Mouse (Mus musculus) embryonic facial prominence, embryonic 14.5 days (tissue): ENCODE results near the gene Men1. TPM values are rescaled to one million over a fixed set of nuclear protein-coding genes. Genes with fewer than 3 reads are reported as not detected.
A peak's percentile ranks its signal among the peaks of the same experiment; 100 is the strongest.

Source experiments
- ATAC-seq: fragments of 200-750 bp; cut with Nextera tagmentation; 2 replicates; pipeline ENCODE4 v1.8.0; 2017; ENCODE audit warnings: low read depth, moderate number of reproducible peaks, moderate TSS enrichment
- DNase-seq: peaks from one replicate; pipeline ENCODE4 v3.0.0-alpha.2; 2015; ENCODE audit warnings: low spot score
- H3K27ac ChIP-seq: fragments of 300-500 bp; sonication (generic); replicated peaks from 2 replicates; pipeline ENCODE4 v1.5.1; 2014; ENCODE audit warnings: low read depth, mild to moderate bottlenecking, low read length, moderate library complexity
- H3K27me3 ChIP-seq: fragments of 300-500 bp; sonication (generic); replicated peaks from 2 replicates; pipeline ENCODE4 v1.6.1; 2014; ENCODE audit warnings: low read length; ENCODE audit not compliant: control insufficient read depth, insufficient read depth
- H3K36me3 ChIP-seq: fragments of 300-500 bp; sonication (generic); 2 replicates; pipeline ENCODE4 v1.6.1; 2014; ENCODE audit warnings: low read length, mixed read lengths; ENCODE audit not compliant: control insufficient read depth, insufficient read depth
- H3K4me1 ChIP-seq: fragments of 300-500 bp; sonication (generic); 2 replicates; pipeline ENCODE4 v1.6.1; 2014; ENCODE audit warnings: antibody characterized with exemption, low read length; ENCODE audit not compliant: control insufficient read depth, insufficient read depth
- H3K4me2 ChIP-seq: fragments of 300-500 bp; sonication (generic); 2 replicates; pipeline ENCODE4 v1.6.1; 2014; ENCODE audit warnings: low read depth, mild to moderate bottlenecking, low read length, moderate library complexity, mixed read lengths
- H3K4me3 ChIP-seq: fragments of 300-500 bp; sonication (generic); 2 replicates; pipeline ENCODE4 v1.5.1; 2014; ENCODE audit warnings: low read depth, mild to moderate bottlenecking, low read length
- H3K9ac ChIP-seq: fragments of 300-500 bp; sonication (generic); 2 replicates; pipeline ENCODE4 v1.6.1; 2014; ENCODE audit warnings: low read depth, mild to moderate bottlenecking, low read length, moderate library complexity, mixed read lengths
- H3K9me3 ChIP-seq: fragments of 300-500 bp; sonication (generic); 2 replicates; pipeline ENCODE4 v1.6.1; 2016; ENCODE audit warnings: low read length; ENCODE audit not compliant: control insufficient read depth
- WGBS: fragments of 180-500 bp; shearing (Covaris S2); extraction: QIAGEN DNeasy Blood & Tissue Kit; methylation state at CpG from one replicate; pipeline ENCODE4 v1.1.7; 2014; 5-methylcytosine and 5-hydroxymethylcytosine counted together
- polyA plus RNA-seq: library from polyadenylated mRNA; unstranded; fragments of >200 nt; fragmentation: Nextera tagmentation; extraction: Ambion mirVana; gene quantifications from 2 replicates; pipeline ENCODE4 v1.2.1, GENCODE M21; 2014

Men1 gene
- polyA plus RNA-seq, 1 experiment from 2014 or later, result 54.2 TPM

GRCm38 (mm10) chr19:6291117-6291781 is 43.5 kb upstream of the Men1 start:
- no peaks in the 10 kb centered on the region for H3K27me3 ChIP-seq
- no peak overlapping the region for H3K9ac ChIP-seq
- peaks cover 62% of the 10 kb centered on the region for H3K36me3 ChIP-seq
- DNase-seq, result no peak
- ATAC-seq, result no peak
- 64% methylated on average over 6 of the region's 10 CpGs for WGBS
- peak overlapping the region; percentile 39; the same call in 1 of the 2 replicates for H3K27ac ChIP-seq
- H3K4me2 ChIP-seq, result no peak overlapping the region
- H3K9me3 ChIP-seq, result no peaks in the 10 kb centered on the region
- no peaks in the 10 kb centered on the region for H3K4me1 ChIP-seq
- H3K4me3 ChIP-seq, result no peak overlapping the region

- Histone ChIP-seq H3K27ac (no peak overlapping the region), H3K4me2 (no peak overlapping the region), H3K4me3 (no peak overlapping the region), H3K9me3 (no peaks in the 10 kb centered on the region), H3K4me1 (no peaks in the 10 kb centered on the region), H3K27me3 (no peaks in the 10 kb centered on the region), H3K9ac (no peak overlapping the region), H3K36me3 (peaks cover 69% of the 10 kb centered on the region)
- no peak for DNase-seq
- ATAC-seq, result no peak
- WGBS, result 82% methylated on average over 5 of the region's 5 CpGs
Measured at GRCm38 (mm10) chr19:6292262-6292661, 42.5 kb upstream of the Men1 start.

- Histone ChIP-seq H3K36me3 (peaks cover 83% of the 10 kb centered on the region), H3K4me3 (no peak overlapping the region), H3K9me3 (no peaks in the 10 kb centered on the region), H3K27me3 (no peaks in the 10 kb centered on the region), H3K27ac (no peak overlapping the region), H3K4me2 (no peak overlapping the region), H3K4me1 (no peaks in the 10 kb centered on the region), H3K9ac (no peak overlapping the region)
- WGBS, result 91% methylated on average over 17 of the region's 17 CpGs
- DNase-seq (no peak), ATAC-seq (no peak)
Measured at GRCm38 (mm10) chr19:6294301-6294700, 40.5 kb upstream of the Men1 start.

DNA sequence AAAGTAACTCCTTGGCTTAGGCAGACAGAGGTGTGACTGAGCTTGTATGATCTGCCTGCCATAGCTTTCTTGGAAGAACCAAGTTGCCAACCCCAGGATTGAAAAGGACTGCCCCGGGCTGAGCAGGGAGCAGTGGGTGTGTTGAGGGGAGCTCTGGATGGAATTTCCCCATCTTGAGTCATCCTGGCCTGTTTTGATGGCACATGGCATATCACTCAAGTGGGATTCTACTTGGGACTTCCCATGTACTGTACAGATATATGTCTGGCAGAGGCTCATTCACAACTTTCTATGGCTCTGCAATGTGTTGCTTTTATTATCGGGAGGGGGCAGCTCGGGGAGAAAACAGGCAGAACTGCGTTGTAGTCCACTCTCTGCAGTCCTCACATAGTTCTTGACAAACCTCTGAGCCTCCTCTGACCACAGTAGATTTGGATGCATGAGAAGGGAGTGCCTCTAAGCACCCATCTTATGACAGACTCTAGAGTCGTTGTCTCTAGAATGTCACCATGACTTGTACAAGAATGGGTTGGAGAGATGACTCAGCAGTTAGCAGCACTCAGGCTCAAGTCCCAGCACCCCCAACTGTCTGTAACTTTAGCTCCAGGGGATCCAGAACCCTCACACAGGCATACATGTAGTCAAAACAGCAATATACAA is 38.1 kb upstream of the Men1 start:
- H3K27ac ChIP-seq, result no peak overlapping the region
- H3K9me3 ChIP-seq, result no peaks in the 10 kb centered on the region
- 85% methylated on average over 5 of the region's 5 CpGs for WGBS
- ATAC-seq (no peak), DNase-seq (no peak)
- H3K27me3 ChIP-seq, result no peaks in the 10 kb centered on the region
- peaks cover 76% of the 10 kb centered on the region for H3K36me3 ChIP-seq
- H3K9ac ChIP-seq, result no peak overlapping the region
- H3K4me1 ChIP-seq, result no peaks in the 10 kb centered on the region
- H3K4me3 ChIP-seq, result no peak overlapping the region
- no peak overlapping the region for H3K4me2 ChIP-seq

- DNase-seq (no peak), ATAC-seq (no peak)
- no peak overlapping the region for H3K9ac ChIP-seq
- no peaks in the 10 kb centered on the region for H3K9me3 ChIP-seq
- H3K4me3 ChIP-seq, result no peak overlapping the region
- H3K27me3 ChIP-seq, result no peaks in the 10 kb centered on the region
- 90% methylated on average over 9 of the region's 9 CpGs for WGBS
- H3K4me1 ChIP-seq, result no peaks in the 10 kb centered on the region
- H3K27ac ChIP-seq, result no peak overlapping the region
- H3K4me2 ChIP-seq, result no peak overlapping the region
- peaks cover 70% of the 10 kb centered on the region for H3K36me3 ChIP-seq
Measured at GRCm38 (mm10) chr19:6297641-6298040, 37.1 kb upstream of the Men1 start.

GRCm38 (mm10) chr19:6299003-6299402 is 35.8 kb upstream of the Men1 start:
- Histone ChIP-seq H3K4me2 (no peak overlapping the region), H3K27ac (no peak overlapping the region), H3K36me3 (peaks cover 59% of the 10 kb centered on the region), H3K9me3 (no peaks in the 10 kb centered on the region), H3K4me3 (no peak overlapping the region), H3K4me1 (0 out of 2 replicates have a peak, but pooled peaks cover 4% of the 10 kb centered on the region), H3K9ac (no peak overlapping the region), H3K27me3 (no peaks in the 10 kb centered on the region)
- ATAC-seq (no peak), DNase-seq (no peak)
- WGBS, result 68% methylated on average over 4 of the region's 4 CpGs

GRCm38 (mm10) chr19:6299450-6300267 is 35.1 kb upstream of the Men1 start:
- peak overlapping the region; percentile 44; the same call in 1 of the 2 replicates for H3K27ac ChIP-seq

GRCm38 (mm10) chr19:6300402-6300841 is 34.4 kb upstream of the Men1 start:
- Histone ChIP-seq H3K9me3 (no peaks in the 10 kb centered on the region), H3K36me3 (peaks cover 45% of the 10 kb centered on the region), H3K9ac (no peak overlapping the region), H3K4me2 (no peak overlapping the region), H3K4me1 (0 out of 2 replicates have a peak, but pooled peaks cover 4% of the 10 kb centered on the region), H3K27me3 (no peaks in the 10 kb centered on the region), H3K27ac (no peak overlapping the region; the same call in 1 of the 2 replicates), H3K4me3 (no peak overlapping the region)
- no peak for ATAC-seq
- DNase-seq, result no peak
- WGBS, result 59% methylated on average over 7 of the region's 7 CpGs

More at GRCm38 (mm10) chr19:6299450-6300267, 35.1 kb upstream of the Men1 start:
- H3K27me3 ChIP-seq, result no peaks in the 10 kb centered on the region
- 0 out of 2 replicates have a peak, but pooled peaks cover 4% of the 10 kb centered on the region for H3K4me1 ChIP-seq
- DNase-seq (no peak), ATAC-seq (no peak)
- H3K4me2 ChIP-seq, result no peak overlapping the region
- no peak overlapping the region for H3K9ac ChIP-seq
- peaks cover 53% of the 10 kb centered on the region for H3K36me3 ChIP-seq
- no peak overlapping the region for H3K4me3 ChIP-seq
- H3K9me3 ChIP-seq, result no peaks in the 10 kb centered on the region
- 92% methylated on average over 5 of the region's 7 CpGs for WGBS
